Mouse (Mus musculus): ENCODE data around the gene Fam221b. TPM values are rescaled to one million over a fixed set of nuclear protein-coding genes. Genes with fewer than 3 reads are reported as not detected.

Gene Fam221b
- polyA plus RNA-seq (2014; fragmentation: Nextera tagmentation; extraction: Ambion mirVana), result 2.6 and 3.0 TPM in 2 replicates

GRCm38 (mm10) chr4:43668782-43669427 is at the start of gene Fam221b, which contains the start of gene Tmem8b:
TSS of gene Fam221b (minus strand) at chr4:43669145.
TSS of gene Tmem8b (plus strand) at chr4:43668971.
- Histone ChIP-seq H3K4me2 (ENCODE audit: low read depth, severe bottlenecking) (peak within 1 kb of the TSS; percentile 84), H3K4me3 (ENCODE audit: low read depth, low read length) (peak within 1 kb of the TSS; percentile 78), H3K36me3 (ENCODE audit: control insufficient read depth, insufficient read depth, low read length) (no peaks in the 10 kb centered on the region), H3K9me3 (ENCODE audit: control insufficient read depth, low read length) (no peaks in the 10 kb centered on the region), H3K27ac (replicated peaks; ENCODE audit: low read depth, low read length) (0 out of 2 replicates have a peak within 1 kb of the TSS, but pooled peaks have one; percentile 51), H3K9ac (ENCODE audit: low read length) (peak within 1 kb of the TSS; percentile 79), H3K27me3 (ENCODE audit: control insufficient read depth, insufficient read depth, low read length) (peaks cover 7% of the 10 kb centered on the region; the same call in 1 of the 2 replicates), H3K4me1 (ENCODE audit: control insufficient read depth, insufficient read depth, low read length) (0 out of 2 replicates have a peak, but pooled peaks cover 6% of the 10 kb centered on the region)
- DNase-seq (ENCODE audit: low spot score) (peak; percentile 91), ATAC-seq (ENCODE audit: insufficient number of reproducible peaks, low FRiP score, low TSS enrichment, low read depth) (peak; percentile 93)
- 4% methylated on average over 31 of the region's 41 CpGs for WGBS

DNA sequence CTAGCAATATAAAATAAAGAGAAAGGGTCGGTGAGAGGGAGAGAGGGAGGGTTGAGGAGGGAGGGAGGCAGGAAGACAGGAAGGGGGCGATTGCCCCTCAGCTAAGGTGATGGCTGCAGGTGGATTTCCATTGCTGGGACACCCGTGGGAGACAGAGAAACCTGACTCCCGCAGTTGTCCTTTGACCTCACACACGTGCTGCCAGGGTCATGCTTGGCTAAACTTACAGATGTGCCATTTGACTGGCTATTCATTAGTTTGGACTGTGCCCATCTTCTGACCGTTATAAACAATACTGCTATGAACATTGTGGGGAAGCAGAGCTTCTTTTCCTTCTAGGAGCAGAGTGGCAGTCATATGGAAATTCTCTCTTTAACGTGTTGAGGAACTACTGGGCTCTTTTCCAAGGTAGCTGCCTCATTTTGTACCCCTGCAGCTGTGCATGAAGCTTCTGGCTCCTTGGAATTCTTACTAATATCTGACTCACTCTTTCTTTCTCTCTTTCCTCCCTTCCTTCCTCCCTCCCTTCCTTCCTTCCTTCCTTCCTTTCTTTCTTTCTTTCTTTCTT is 44.8 kb upstream of the Fam221b start:
- Histone ChIP-seq H3K4me2 (ENCODE audit: low read depth, severe bottlenecking) (no peak overlapping the region), H3K27ac (replicated peaks; ENCODE audit: low read depth, low read length) (no peak overlapping the region), H3K27me3 (ENCODE audit: control insufficient read depth, insufficient read depth, low read length) (no peaks in the 10 kb centered on the region), H3K9ac (ENCODE audit: low read length) (no peak overlapping the region), H3K36me3 (ENCODE audit: control insufficient read depth, insufficient read depth, low read length) (no peaks in the 10 kb centered on the region), H3K4me3 (ENCODE audit: low read depth, low read length) (no peak overlapping the region), H3K9me3 (ENCODE audit: control insufficient read depth, low read length) (no peaks in the 10 kb centered on the region), H3K4me1 (ENCODE audit: control insufficient read depth, insufficient read depth, low read length) (no peaks in the 10 kb centered on the region)
- ATAC-seq (ENCODE audit: insufficient number of reproducible peaks, low FRiP score, low TSS enrichment, low read depth), result no peak
- DNase-seq (ENCODE audit: low spot score), result no peak
- WGBS, result 46% methylated on average over 7 of the region's 7 CpGs

- no peaks in the 10 kb centered on the region for H3K4me1 ChIP-seq (ENCODE audit: control insufficient read depth, insufficient read depth, low read length)
- WGBS, result 3% methylated on average over 2 of the region's 2 CpGs
- H3K4me2 ChIP-seq (ENCODE audit: low read depth, severe bottlenecking), result no peak overlapping the region
- DNase-seq (ENCODE audit: low spot score) (peak; percentile 90), ATAC-seq (ENCODE audit: insufficient number of reproducible peaks, low FRiP score, low TSS enrichment, low read depth) (no peak)
- H3K9ac ChIP-seq (ENCODE audit: low read length), result no peak overlapping the region
- no peak overlapping the region for H3K4me3 ChIP-seq (ENCODE audit: low read depth, low read length)
- H3K27me3 ChIP-seq (ENCODE audit: control insufficient read depth, insufficient read depth, low read length), result no peaks in the 10 kb centered on the region
- H3K9me3 ChIP-seq (ENCODE audit: control insufficient read depth, low read length), result no peaks in the 10 kb centered on the region
- no peak overlapping the region for H3K27ac ChIP-seq (replicated peaks; ENCODE audit: low read depth, low read length)
- no peaks in the 10 kb centered on the region for H3K36me3 ChIP-seq (ENCODE audit: control insufficient read depth, insufficient read depth, low read length)
These were observed 42.9 kb upstream of the Fam221b start for GRCm38 (mm10) chr4:43711821-43712220.

DNA sequence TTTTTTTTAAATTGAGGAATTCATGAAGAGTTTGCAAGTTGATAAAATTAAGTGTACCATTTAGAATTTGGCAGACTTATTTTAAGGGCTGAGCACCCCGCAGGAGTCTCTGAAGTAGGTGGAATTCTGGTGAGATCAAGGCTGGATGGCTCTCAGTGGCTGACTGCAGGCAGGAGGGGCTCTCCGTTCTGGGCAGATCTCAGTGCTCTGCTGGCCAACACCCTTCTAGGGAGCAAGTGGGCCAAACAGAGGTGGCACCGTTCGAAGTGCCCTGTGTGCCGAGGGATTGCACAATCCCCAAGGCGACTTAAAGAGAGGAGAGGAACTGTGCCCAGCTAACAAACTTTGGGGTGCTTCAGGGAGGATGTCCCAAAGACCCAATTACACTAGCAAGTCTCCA is 40.9 kb upstream of the Fam221b start, which contains the start of gene Olfr71:
Gene Olfr71, minus strand, starts transcription at position 387 of the 400 bp plus-strand sequence.
- no peaks in the 10 kb centered on the region for H3K4me1 ChIP-seq (ENCODE audit: control insufficient read depth, insufficient read depth, low read length)
- 74% methylated on average over 6 of the region's 6 CpGs for WGBS
- no peak within 1 kb of the TSS for H3K4me3 ChIP-seq (ENCODE audit: low read depth, low read length)
- no peaks in the 10 kb centered on the region for H3K36me3 ChIP-seq (ENCODE audit: control insufficient read depth, insufficient read depth, low read length)
- no peaks in the 10 kb centered on the region for H3K27me3 ChIP-seq (ENCODE audit: control insufficient read depth, insufficient read depth, low read length)
- H3K9ac ChIP-seq (ENCODE audit: low read length), result no peak within 1 kb of the TSS
- H3K4me2 ChIP-seq (ENCODE audit: low read depth, severe bottlenecking), result no peak within 1 kb of the TSS
- ATAC-seq (ENCODE audit: insufficient number of reproducible peaks, low FRiP score, low TSS enrichment, low read depth), result no peak
- no peaks in the 10 kb centered on the region for H3K9me3 ChIP-seq (ENCODE audit: control insufficient read depth, low read length)
- no peak for DNase-seq (ENCODE audit: low spot score)
- no peak within 1 kb of the TSS for H3K27ac ChIP-seq (replicated peaks; ENCODE audit: low read depth, low read length)

DNA sequence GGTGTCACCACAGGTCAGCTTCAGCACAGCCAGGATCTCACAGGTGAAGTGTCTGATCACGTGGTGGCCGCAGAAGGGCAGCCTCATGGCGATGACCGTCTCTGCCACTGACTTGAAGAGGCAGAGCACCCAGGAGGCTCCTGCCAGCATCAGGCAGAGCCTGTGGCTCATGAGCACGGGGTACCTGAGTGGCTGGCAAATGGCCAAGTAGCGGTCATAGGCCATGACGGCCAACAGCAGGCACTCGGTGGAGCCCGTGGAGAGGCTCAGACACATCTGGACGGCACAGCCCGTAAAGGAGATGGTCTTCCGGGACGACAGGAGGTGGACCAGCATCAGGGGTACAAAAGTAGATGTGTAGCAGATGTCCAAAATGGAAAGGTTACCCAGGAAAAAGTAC is 37.0 kb upstream of the Fam221b start:
- H3K9ac ChIP-seq (ENCODE audit: low read length), result no peak overlapping the region
- H3K4me3 ChIP-seq (ENCODE audit: low read depth, low read length), result no peak overlapping the region
- H3K4me1 ChIP-seq (ENCODE audit: control insufficient read depth, insufficient read depth, low read length), result no peaks in the 10 kb centered on the region
- no peak for ATAC-seq (ENCODE audit: insufficient number of reproducible peaks, low FRiP score, low TSS enrichment, low read depth)
- no peak overlapping the region for H3K27ac ChIP-seq (replicated peaks; ENCODE audit: low read depth, low read length)
- no peaks in the 10 kb centered on the region for H3K9me3 ChIP-seq (ENCODE audit: control insufficient read depth, low read length)
- H3K27me3 ChIP-seq (ENCODE audit: control insufficient read depth, insufficient read depth, low read length), result no peaks in the 10 kb centered on the region
- H3K36me3 ChIP-seq (ENCODE audit: control insufficient read depth, insufficient read depth, low read length), result no peaks in the 10 kb centered on the region
- 85% methylated on average over 13 of the region's 13 CpGs for WGBS
- H3K4me2 ChIP-seq (ENCODE audit: low read depth, severe bottlenecking), result no peak overlapping the region
- no peak for DNase-seq (ENCODE audit: low spot score)

GRCm38 (mm10) chr4:43703851-43704250 is 34.9 kb upstream of the Fam221b start:
- H3K9ac ChIP-seq (ENCODE audit: low read length), result no peak overlapping the region
- no peak overlapping the region for H3K27ac ChIP-seq (replicated peaks; ENCODE audit: low read depth, low read length)
- no peak for DNase-seq (ENCODE audit: low spot score)
- no peak overlapping the region for H3K4me3 ChIP-seq (ENCODE audit: low read depth, low read length)
- no peak overlapping the region for H3K4me2 ChIP-seq (ENCODE audit: low read depth, severe bottlenecking)
- 85% methylated on average over 8 of the region's 8 CpGs for WGBS
- no peaks in the 10 kb centered on the region for H3K36me3 ChIP-seq (ENCODE audit: control insufficient read depth, insufficient read depth, low read length)
- no peak for ATAC-seq (ENCODE audit: insufficient number of reproducible peaks, low FRiP score, low TSS enrichment, low read depth)
- no peaks in the 10 kb centered on the region for H3K9me3 ChIP-seq (ENCODE audit: control insufficient read depth, low read length)
- H3K27me3 ChIP-seq (ENCODE audit: control insufficient read depth, insufficient read depth, low read length), result no peaks in the 10 kb centered on the region
- H3K4me1 ChIP-seq (ENCODE audit: control insufficient read depth, insufficient read depth, low read length), result no peaks in the 10 kb centered on the region

DNA sequence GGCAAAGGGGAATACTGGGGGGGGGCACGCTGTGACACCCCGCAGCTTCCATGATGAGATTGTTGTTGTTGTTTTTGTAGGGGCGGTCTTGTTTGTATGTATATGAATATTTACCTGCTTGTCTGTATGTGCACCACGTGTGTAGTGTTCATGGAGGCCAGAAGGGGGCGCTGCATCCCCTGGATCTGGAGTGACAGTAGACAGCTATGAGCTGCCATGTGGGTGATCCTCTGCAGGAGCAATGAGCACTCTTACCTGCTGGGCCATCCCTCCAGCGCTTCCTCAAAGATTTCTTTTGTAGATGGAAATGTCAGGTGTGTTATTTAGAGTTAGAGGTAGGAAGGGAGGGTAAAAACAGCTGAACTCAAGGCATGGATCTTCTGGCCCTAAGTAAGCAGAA is 34.5 kb upstream of the Fam221b start:
- Histone ChIP-seq H3K4me2 (ENCODE audit: low read depth, severe bottlenecking) (no peak overlapping the region), H3K36me3 (ENCODE audit: control insufficient read depth, insufficient read depth, low read length) (no peaks in the 10 kb centered on the region), H3K9me3 (ENCODE audit: control insufficient read depth, low read length) (no peaks in the 10 kb centered on the region), H3K9ac (ENCODE audit: low read length) (no peak overlapping the region), H3K27ac (replicated peaks; ENCODE audit: low read depth, low read length) (no peak overlapping the region), H3K4me3 (ENCODE audit: low read depth, low read length) (no peak overlapping the region), H3K27me3 (ENCODE audit: control insufficient read depth, insufficient read depth, low read length) (no peaks in the 10 kb centered on the region), H3K4me1 (ENCODE audit: control insufficient read depth, insufficient read depth, low read length) (no peaks in the 10 kb centered on the region)
- 67% methylated on average over 6 of the region's 6 CpGs for WGBS
- no peak for DNase-seq (ENCODE audit: low spot score)
- no peak for ATAC-seq (ENCODE audit: insufficient number of reproducible peaks, low FRiP score, low TSS enrichment, low read depth)

- Histone ChIP-seq H3K4me3 (ENCODE audit: low read depth, low read length) (no peak within 1 kb of the TSS), H3K9me3 (ENCODE audit: control insufficient read depth, low read length) (no peaks in the 10 kb centered on the region), H3K4me2 (ENCODE audit: low read depth, severe bottlenecking) (no peak within 1 kb of the TSS), H3K9ac (ENCODE audit: low read length) (no peak within 1 kb of the TSS), H3K27ac (replicated peaks; ENCODE audit: low read depth, low read length) (no peak within 1 kb of the TSS), H3K27me3 (ENCODE audit: control insufficient read depth, insufficient read depth, low read length) (no peaks in the 10 kb centered on the region), H3K36me3 (ENCODE audit: control insufficient read depth, insufficient read depth, low read length) (no peaks in the 10 kb centered on the region), H3K4me1 (ENCODE audit: control insufficient read depth, insufficient read depth, low read length) (no peaks in the 10 kb centered on the region)
- no peak for DNase-seq (ENCODE audit: low spot score)
- WGBS, result 86% methylated on average over 6 of the region's 6 CpGs
- ATAC-seq (ENCODE audit: insufficient number of reproducible peaks, low FRiP score, low TSS enrichment, low read depth), result no peak
These were observed 31.8 kb upstream of the Fam221b start, which contains the start of gene Olfr70 for GRCm38 (mm10) chr4:43700707-43701106. TSS of gene Olfr70 (minus strand) at chr4:43700807.
